ENCODE assay signal across 17 mouse cellular contexts in the genomic region with DNA sequence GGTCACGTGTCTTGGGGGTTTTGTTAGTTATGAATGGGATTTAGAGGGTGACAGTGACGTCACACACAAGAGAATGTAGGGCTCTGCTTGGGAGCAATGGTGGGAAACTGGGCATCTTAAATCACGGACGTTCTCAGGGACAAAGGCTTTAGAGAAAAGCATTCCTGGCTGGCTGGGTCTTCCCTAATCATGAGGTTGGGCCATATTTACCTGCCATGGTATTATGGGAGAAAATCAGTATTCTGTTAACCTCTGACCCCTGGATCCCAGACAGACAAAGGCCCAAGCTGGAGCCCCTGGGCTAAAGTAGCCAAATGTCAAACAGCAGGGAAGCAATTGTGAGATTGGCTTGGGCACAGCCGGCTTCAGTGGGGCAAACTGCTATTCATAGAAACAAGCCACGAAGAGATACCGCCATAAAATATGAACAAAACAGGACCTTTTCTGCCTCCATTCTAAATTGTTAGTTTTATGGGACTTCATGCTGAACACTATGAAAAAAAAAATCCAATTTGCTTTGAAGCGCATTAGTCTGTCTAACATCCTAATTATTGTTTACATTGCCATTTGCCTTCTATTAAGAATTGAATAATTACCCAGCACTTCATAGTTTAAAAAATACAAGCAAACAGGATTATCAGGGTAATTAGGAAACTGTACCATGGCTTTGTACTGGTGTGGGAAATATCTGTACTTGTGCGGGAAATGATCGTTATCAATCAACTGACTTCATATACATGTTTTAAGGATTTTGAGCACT. TPM values are rescaled to one million over a fixed set of nuclear protein-coding genes. Genes with fewer than 3 reads are reported as not detected.
DNase-seq lines count a peak whose midpoint lies in the region; ATAC-seq and TF ChIP-seq lines count a peak whose summit lies in the region.
"Had no signal": no experiment of that assay in that cellular context is flagged by ENCODE, and none has a peak within 500 bp of the region (broad histone marks: within the 10 kb centered on the region; RNA-seq: fewer than 3 reads in every experiment).

No protein-coding gene starts in this region.

- H3K9me3 ChIP-seq in neural tube, embryonic 15.5 days (replicated peaks), result no peaks in the 10 kb centered on the region
- no peaks in the 10 kb centered on the region for H3K9me3 ChIP-seq in forebrain, embryonic 14.5 days (replicated peaks; ENCODE audit: control insufficient read depth, low read length)
- no peaks in the 10 kb centered on the region for H3K9me3 ChIP-seq in limb, embryonic 13.5 days
- H3K9me3 ChIP-seq: heart, embryonic 10.5 days; hindbrain, embryonic 15.5 days had no signal

- H3K27ac ChIP-seq in neural tube, embryonic 15.5 days (replicated peaks), result no peak overlapping the region
- peak overlapping the region; percentile 52; the same call in 1 of the 2 replicates for H3K27ac ChIP-seq in forebrain, embryonic 14.5 days (ENCODE audit: low read depth, low read length)
- H3K27ac ChIP-seq in limb, embryonic 13.5 days, result no peak overlapping the region
- no peak overlapping the region for H3K27ac ChIP-seq in thymus, adult 2 months (ENCODE audit: control insufficient read depth, insufficient read depth, low read length)
- H3K27ac ChIP-seq: gastrocnemius, adult 2 months; heart, embryonic 10.5 days; kidney, postnatal 0 days had no signal

- no peaks in the 10 kb centered on the region for H3K36me3 ChIP-seq in neural tube, embryonic 15.5 days
- H3K36me3 ChIP-seq in forebrain, embryonic 14.5 days (ENCODE audit: control insufficient read depth, insufficient read depth, low read length), result 0 out of 2 replicates have a peak, but pooled peaks cover 4% of the 10 kb centered on the region
- H3K36me3 ChIP-seq in limb, embryonic 13.5 days, result peaks cover 8% of the 10 kb centered on the region
- no peaks in the 10 kb centered on the region for H3K36me3 ChIP-seq in thymus, adult 2 months (ENCODE audit: control insufficient read depth, insufficient read depth, low read length)
- H3K36me3 ChIP-seq: hindbrain, embryonic 15.5 days had no signal

- H3K4me2 ChIP-seq in neural tube, embryonic 15.5 days, result no peak overlapping the region
- H3K4me2 ChIP-seq in forebrain, embryonic 14.5 days (ENCODE audit: low read length), result peak overlapping the region; percentile 35
- peak overlapping the region; percentile 21; the same call in 1 of the 2 replicates for H3K4me2 ChIP-seq in limb, embryonic 13.5 days (replicated peaks)
- H3K4me2 ChIP-seq: hindbrain, embryonic 15.5 days had no signal

- no peak for TF ChIP-seq POLR2A in thymus, adult 2 months (IDR thresholded peaks at IDR 0.05; ENCODE audit: control insufficient read depth, extremely low read depth, insufficient read depth, low read length, poor library complexity)

- ATAC-seq in neural tube, embryonic 15.5 days (ENCODE audit: low FRiP score), result no peak
- ATAC-seq in forebrain, embryonic 14.5 days, result no peak
- ATAC-seq in limb, embryonic 13.5 days (ENCODE audit: low FRiP score, low read depth), result no peak
- ATAC-seq: activated CD4-positive, CD25-positive, alpha-beta regulatory T cell, adult 4 months had no signal

- 24% methylated on average over 10 of the region's 10 CpGs for WGBS in neural tube, embryonic 15.5 days
- 5% methylated on average over 10 of the region's 10 CpGs for WGBS in forebrain, embryonic 14.5 days
- 31% methylated on average over 10 of the region's 10 CpGs for WGBS in limb, embryonic 13.5 days
- 93% methylated on average over 10 of the region's 10 CpGs for WGBS in thymus, adult 2 months

- TF ChIP-seq CTCF in thymus, adult 2 months (IDR thresholded peaks at IDR 0.05; ENCODE audit: borderline replicate concordance, control insufficient read depth, extremely low read depth, insufficient read depth, low read length, poor library complexity), result no peak

- intact Hi-C loops in heart, postnatal 25 days (cut with DNase I), result no loop called here

- no peak overlapping the region for H3K9ac ChIP-seq in neural tube, embryonic 15.5 days (replicated peaks)
- H3K9ac ChIP-seq in forebrain, embryonic 14.5 days (ENCODE audit: low read length), result no peak overlapping the region; the same call in 1 of the 2 replicates
- no peak overlapping the region for H3K9ac ChIP-seq in limb, embryonic 13.5 days
- H3K9ac ChIP-seq: hindbrain, embryonic 15.5 days had no signal

- peak; percentile 58 for DNase-seq in neural tube, embryonic 10.5 days (ENCODE audit: extremely low spot score, low spot score)
- no peak for DNase-seq in forebrain, embryonic 14.5 days (ENCODE audit: low spot score)
- no peak for DNase-seq in gastrocnemius, postnatal 10 days
- DNase-seq in heart, postnatal 25 days (ENCODE audit: low spot score), result no peak
- DNase-seq in thymus, adult 2 months, result no peak
- no peak for DNase-seq in thymus, postnatal 25 days
- DNase-seq: cerebellum, adult 8-10 months; gastrocnemius, adult 2 months; lung, adult 2 months; right cerebral cortex, postnatal 4 days; thymus, postnatal 36 days had no signal

- no peaks in the 10 kb centered on the region for H3K27me3 ChIP-seq in neural tube, embryonic 15.5 days (replicated peaks)
- no peaks in the 10 kb centered on the region for H3K27me3 ChIP-seq in forebrain, embryonic 14.5 days (replicated peaks; ENCODE audit: control insufficient read depth, insufficient read depth, low read length)
- no peaks in the 10 kb centered on the region for H3K27me3 ChIP-seq in limb, embryonic 13.5 days
- H3K27me3 ChIP-seq in thymus, adult 2 months (ENCODE audit: control insufficient read depth, insufficient read depth, low read length), result no peaks in the 10 kb centered on the region
- H3K27me3 ChIP-seq: hindbrain, embryonic 15.5 days had no signal

- H3K4me3 ChIP-seq in neural tube, embryonic 15.5 days (replicated peaks), result no peak overlapping the region
- H3K4me3 ChIP-seq in forebrain, embryonic 14.5 days (ENCODE audit: low read depth, low read length), result no peak overlapping the region; the same call in 1 of the 2 replicates
- no peak overlapping the region for H3K4me3 ChIP-seq in limb, embryonic 13.5 days
- H3K4me3 ChIP-seq in thymus, adult 2 months (ENCODE audit: control insufficient read depth, insufficient read depth, low read length), result no peak overlapping the region
- H3K4me3 ChIP-seq: gastrocnemius, adult 2 months; heart, embryonic 10.5 days; hindbrain, embryonic 15.5 days had no signal

- H3K4me1 ChIP-seq in neural tube, embryonic 15.5 days, result peaks cover 43% of the 10 kb centered on the region
- H3K4me1 ChIP-seq in forebrain, embryonic 14.5 days (ENCODE audit: control insufficient read depth, insufficient read depth, low read length), result peaks cover 64% of the 10 kb centered on the region
- peaks cover 61% of the 10 kb centered on the region for H3K4me1 ChIP-seq in limb, embryonic 13.5 days
- no peaks in the 10 kb centered on the region for H3K4me1 ChIP-seq in thymus, adult 2 months (replicated peaks; ENCODE audit: control insufficient read depth, insufficient read depth, low read length)

RNA-seq across cellular contexts. Expression of a gene that starts 19.7 kb away (rescaled TPM):
- polyA plus RNA-seq in neural tube, embryonic 15.5 days (2015; fragmentation: Nextera tagmentation; extraction: Ambion mirVana), result 27.9 and 36.8 TPM in 2 replicates
- 85.7 and 89.1 TPM in 2 replicates for polyA plus RNA-seq in forebrain, embryonic 14.5 days (2014; fragmentation: Nextera tagmentation; extraction: Ambion mirVana)
- 58.9 and 59.5 TPM in 2 replicates for polyA plus RNA-seq in limb, embryonic 13.5 days (2015; fragmentation: Nextera tagmentation; extraction: Ambion mirVana)
- total RNA-seq in gastrocnemius, postnatal 10 days (2021), result 10 to 100 TPM in 1 of 2 experiments, 1 to 10 TPM in 1; 6.3 to 10.0 TPM
- total RNA-seq in heart, postnatal 25 days (2021), result 10 to 100 TPM; 27.4 to 28.7 TPM
- 1.7 and 3.9 TPM in 2 replicates for polyA plus RNA-seq in thymus, adult 2 months (2012; rRNA removed)
